Mouse (Mus musculus): Measurements from ENCODE around the gene Podn.

The Podn gene

DNA sequence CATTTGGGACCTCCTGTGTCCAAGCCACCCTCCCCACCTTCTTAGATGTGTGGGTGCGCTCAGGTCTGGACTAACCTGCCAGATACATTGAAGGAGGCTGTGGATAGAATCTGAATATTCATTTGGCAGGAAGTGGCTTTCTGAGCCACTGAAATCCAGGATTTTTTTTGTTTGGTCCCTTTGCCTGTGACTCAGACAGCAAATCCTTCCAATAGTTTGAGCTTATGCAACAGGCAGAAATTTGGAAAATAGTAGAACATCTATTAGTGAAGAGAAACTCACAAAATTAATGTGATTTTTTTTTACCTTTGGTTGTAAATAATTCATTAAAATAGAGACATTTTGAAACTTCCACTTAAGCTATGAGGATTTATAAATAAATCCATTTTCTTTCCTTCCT lies 125.1 kb downstream of the Podn start:
- no peak for DNase-seq (ENCODE audit: low read depth in 1 of 2, low spot score in 2 of 2)

DNA sequence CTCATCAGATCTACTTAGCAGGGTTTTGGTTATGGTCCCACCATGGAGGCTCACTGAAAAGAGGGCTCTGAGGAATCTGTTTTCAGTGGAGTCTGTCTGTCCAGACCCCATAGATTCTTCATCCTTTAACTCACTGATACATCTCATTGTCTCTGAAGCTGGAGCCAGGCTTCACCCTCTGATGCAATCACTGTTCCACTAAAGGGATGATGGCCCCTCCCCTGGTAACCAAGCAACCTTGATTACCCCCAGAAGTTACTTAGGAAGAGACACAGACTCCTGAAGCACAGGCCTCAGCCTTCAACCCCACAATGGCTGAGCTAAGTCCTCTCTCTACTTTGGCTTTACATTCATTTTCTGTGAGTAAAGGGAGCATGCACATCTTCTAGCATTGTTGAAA lies 126.5 kb downstream of the Podn start:
- no peak for DNase-seq (ENCODE audit: low read depth in 1 of 2, low spot score in 2 of 2)

DNA sequence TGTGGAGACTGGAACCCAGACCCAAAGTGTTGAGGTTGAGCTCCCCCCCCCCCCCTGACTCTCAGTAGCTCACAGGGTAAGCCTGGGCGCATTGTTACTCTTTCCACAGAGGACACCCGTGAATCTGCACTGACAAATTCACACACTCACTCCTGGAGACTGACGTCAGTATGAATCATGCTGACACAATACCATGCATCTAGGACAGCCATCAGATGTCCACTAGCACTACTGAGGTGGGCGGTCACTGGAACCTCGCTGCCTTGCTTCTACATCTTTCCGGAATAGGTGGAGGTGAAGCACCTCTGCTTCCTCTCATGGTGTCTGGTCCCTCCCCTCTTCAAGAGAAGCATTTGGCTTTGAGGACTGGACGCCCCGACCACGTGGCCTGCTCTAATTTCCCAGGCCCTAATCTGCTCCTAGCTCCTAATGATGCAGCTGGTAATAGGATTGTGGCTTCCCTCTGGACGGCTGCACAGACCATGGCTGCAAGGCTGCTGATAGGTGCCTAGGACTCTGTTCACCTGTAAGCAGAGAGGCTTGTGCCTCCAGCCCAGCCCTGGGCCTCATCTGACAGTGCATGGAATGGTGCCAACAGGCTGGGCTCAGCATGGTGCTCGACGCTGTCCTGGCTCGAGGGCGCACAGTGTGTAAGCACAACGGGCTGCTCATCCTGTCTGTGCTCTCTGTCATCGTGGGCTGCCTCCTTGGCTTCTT lies 128.1 kb downstream of the Podn start, which contains the start of gene Slc1a7:
Gene Slc1a7, plus strand, starts transcription at position 367 of the 717 bp plus-strand sequence.
- no peak for DNase-seq (ENCODE audit: low read depth in 1 of 2, low spot score in 2 of 2)

DNA sequence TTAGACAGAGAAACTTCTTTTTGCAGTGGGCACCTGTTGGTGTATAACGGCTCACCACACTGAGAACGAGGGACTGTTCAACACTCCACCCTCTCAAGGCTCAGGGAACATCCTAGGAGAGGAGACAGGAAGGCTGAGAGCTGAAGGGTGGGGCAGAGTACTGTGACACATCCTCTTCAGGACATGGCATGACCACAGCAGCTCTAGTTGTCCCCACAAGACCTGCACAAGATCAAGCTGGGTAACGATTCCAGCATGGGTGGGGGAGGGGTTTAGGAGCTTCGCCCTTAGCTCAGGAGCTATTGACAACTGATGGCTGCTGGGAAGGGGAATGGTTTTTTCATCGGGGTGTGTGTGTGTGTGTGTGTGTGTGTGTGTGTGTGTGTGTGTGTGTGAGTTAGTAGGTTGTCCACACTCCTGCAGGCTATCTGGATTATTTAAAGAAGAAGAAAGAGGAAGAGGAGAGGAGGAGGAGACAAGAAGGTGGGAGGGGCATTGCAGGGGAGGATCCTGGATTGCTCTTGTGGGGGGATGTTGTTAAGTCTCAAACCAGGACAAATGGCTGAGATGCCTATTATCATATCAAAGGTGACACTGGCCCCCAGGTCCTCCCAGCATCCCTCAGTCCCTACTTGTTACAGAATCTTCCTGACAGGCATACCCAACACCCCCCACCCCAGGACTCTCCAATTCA lies 129.7 kb downstream of the Podn start:
- DNase-seq (ENCODE audit: low read depth in 1 of 2, low spot score in 2 of 2): no peak

All from monocyte, adult 2 months (primary cell).